Mouse (Mus musculus): ENCODE data around the gene Pdss2. TPM values are rescaled to one million over a fixed set of nuclear protein-coding genes. Genes with fewer than 3 reads are reported as not detected.

Pdss2 gene
- total and polyA plus RNA-seq, 2 experiments from 2014 or later, result 17.4 to 20.9 TPM

- no peaks in the 10 kb centered on the region for H3K36me3 ChIP-seq (ENCODE audit: insufficient read depth, low read length)
- TF ChIP-seq CTCF (IDR thresholded peaks at IDR 0.05; ENCODE audit: low read depth), result no peak
- WGBS, result 93% methylated on average over 1 of the region's 1 CpGs
Measured at GRCm38 (mm10) chr10:43454219-43454618, 232.9 kb downstream of the Pdss2 start.

GRCm38 (mm10) chr10:43454671-43455070, 233.4 kb downstream of the Pdss2 start:
- Histone ChIP-seq H3K27ac (no peak overlapping the region), H3K36me3 (ENCODE audit: insufficient read depth, low read length) (no peaks in the 10 kb centered on the region), H3K4me3 (ENCODE audit: low read length) (no peak overlapping the region), H3K9me3 (ENCODE audit: low read length) (no peaks in the 10 kb centered on the region), H3K9ac (replicated peaks; ENCODE audit: low read length) (no peak overlapping the region), H3K4me2 (ENCODE audit: low read depth, low read length) (no peak overlapping the region), H3K27me3 (ENCODE audit: insufficient read depth, low read length) (no peaks in the 10 kb centered on the region), H3K4me1 (ENCODE audit: insufficient read depth, low read length) (peaks cover 3% of the 10 kb centered on the region; the same call in 1 of the 2 replicates)
- DNase-seq (ENCODE audit: low spot score) (no peak), ATAC-seq (no peak)
- WGBS, result 94% methylated on average over 3 of the region's 3 CpGs
- TF ChIP-seq CTCF (IDR thresholded peaks at IDR 0.05; ENCODE audit: low read depth), result no peak

More at GRCm38 (mm10) chr10:43454219-43454618, 232.9 kb downstream of the Pdss2 start:
- ATAC-seq (no peak), DNase-seq (ENCODE audit: low spot score) (no peak)
- H3K9ac ChIP-seq (replicated peaks; ENCODE audit: low read length), result no peak overlapping the region
- no peak overlapping the region for H3K4me3 ChIP-seq (ENCODE audit: low read length)
- H3K4me1 ChIP-seq (ENCODE audit: insufficient read depth, low read length), result peaks cover 3% of the 10 kb centered on the region; the same call in 1 of the 2 replicates
- no peaks in the 10 kb centered on the region for H3K27me3 ChIP-seq (ENCODE audit: insufficient read depth, low read length)
- H3K27ac ChIP-seq, result no peak overlapping the region
- no peak overlapping the region for H3K4me2 ChIP-seq (ENCODE audit: low read depth, low read length)
- H3K9me3 ChIP-seq (ENCODE audit: low read length), result no peaks in the 10 kb centered on the region

- DNase-seq (ENCODE audit: low spot score), result no peak
- Histone ChIP-seq H3K4me1 (ENCODE audit: insufficient read depth, low read length) (no peaks in the 10 kb centered on the region), H3K9me3 (ENCODE audit: low read length) (no peaks in the 10 kb centered on the region), H3K4me2 (ENCODE audit: low read depth, low read length) (no peak overlapping the region), H3K4me3 (ENCODE audit: low read length) (no peak overlapping the region), H3K36me3 (ENCODE audit: insufficient read depth, low read length) (no peaks in the 10 kb centered on the region), H3K27me3 (ENCODE audit: insufficient read depth, low read length) (no peaks in the 10 kb centered on the region), H3K9ac (replicated peaks; ENCODE audit: low read length) (no peak overlapping the region), H3K27ac (no peak overlapping the region)
- no peak for ATAC-seq
- TF ChIP-seq CTCF (IDR thresholded peaks at IDR 0.05; ENCODE audit: low read depth), result no peak
- WGBS, result 91% methylated on average over 5 of the region's 5 CpGs
Measured at GRCm38 (mm10) chr10:43462821-43463220, 241.5 kb downstream of the Pdss2 start.

- H3K27me3 ChIP-seq (ENCODE audit: insufficient read depth, low read length), result no peaks in the 10 kb centered on the region
- WGBS, result 85% methylated on average over 3 of the region's 3 CpGs
- ATAC-seq (no peak), DNase-seq (ENCODE audit: low spot score) (no peak)
- H3K9me3 ChIP-seq (ENCODE audit: low read length), result no peaks in the 10 kb centered on the region
- no peak overlapping the region for H3K27ac ChIP-seq
- no peak overlapping the region for H3K4me3 ChIP-seq (ENCODE audit: low read length)
- H3K9ac ChIP-seq (replicated peaks; ENCODE audit: low read length), result no peak overlapping the region
- H3K4me2 ChIP-seq (ENCODE audit: low read depth, low read length), result no peak overlapping the region
- no peaks in the 10 kb centered on the region for H3K4me1 ChIP-seq (ENCODE audit: insufficient read depth, low read length)
- no peaks in the 10 kb centered on the region for H3K36me3 ChIP-seq (ENCODE audit: insufficient read depth, low read length)
- no peak for TF ChIP-seq CTCF (IDR thresholded peaks at IDR 0.05; ENCODE audit: low read depth)
Measured at GRCm38 (mm10) chr10:43463227-43463626, 241.9 kb downstream of the Pdss2 start.

GRCm38 (mm10) chr10:43466223-43466622, 244.9 kb downstream of the Pdss2 start:
- 85% methylated on average over 2 of the region's 2 CpGs for WGBS

GRCm38 (mm10) chr10:43467659-43468058, 246.4 kb downstream of the Pdss2 start:
- 50% methylated on average over 13 of the region's 13 CpGs for WGBS
- DNase-seq (ENCODE audit: low spot score) (no peak), ATAC-seq (no peak)
- H3K4me1 ChIP-seq (ENCODE audit: insufficient read depth, low read length), result no peaks in the 10 kb centered on the region
- no peak overlapping the region for H3K27ac ChIP-seq
- no peak overlapping the region for H3K4me2 ChIP-seq (ENCODE audit: low read depth, low read length)
- H3K27me3 ChIP-seq (ENCODE audit: insufficient read depth, low read length), result no peaks in the 10 kb centered on the region
- H3K4me3 ChIP-seq (ENCODE audit: low read length), result no peak overlapping the region
- TF ChIP-seq CTCF (IDR thresholded peaks at IDR 0.05; ENCODE audit: low read depth), result no peak
- H3K36me3 ChIP-seq (ENCODE audit: insufficient read depth, low read length), result no peaks in the 10 kb centered on the region
- no peak overlapping the region for H3K9ac ChIP-seq (replicated peaks; ENCODE audit: low read length)
- no peaks in the 10 kb centered on the region for H3K9me3 ChIP-seq (ENCODE audit: low read length)

More at GRCm38 (mm10) chr10:43466223-43466622, 244.9 kb downstream of the Pdss2 start:
- TF ChIP-seq CTCF (IDR thresholded peaks at IDR 0.05; ENCODE audit: low read depth), result no peak
- no peak overlapping the region for H3K27ac ChIP-seq
- ATAC-seq, result no peak
- no peak overlapping the region for H3K4me3 ChIP-seq (ENCODE audit: low read length)
- H3K4me2 ChIP-seq (ENCODE audit: low read depth, low read length), result no peak overlapping the region
- H3K9me3 ChIP-seq (ENCODE audit: low read length), result no peaks in the 10 kb centered on the region
- no peaks in the 10 kb centered on the region for H3K4me1 ChIP-seq (ENCODE audit: insufficient read depth, low read length)
- H3K9ac ChIP-seq (replicated peaks; ENCODE audit: low read length), result no peak overlapping the region
- DNase-seq (ENCODE audit: low spot score), result no peak
- no peaks in the 10 kb centered on the region for H3K27me3 ChIP-seq (ENCODE audit: insufficient read depth, low read length)
- no peaks in the 10 kb centered on the region for H3K36me3 ChIP-seq (ENCODE audit: insufficient read depth, low read length)

GRCm38 (mm10) chr10:43468293-43468692, 247.0 kb downstream of the Pdss2 start:
- Histone ChIP-seq H3K27ac (no peak overlapping the region), H3K9me3 (ENCODE audit: low read length) (no peaks in the 10 kb centered on the region), H3K36me3 (ENCODE audit: insufficient read depth, low read length) (no peaks in the 10 kb centered on the region), H3K4me3 (ENCODE audit: low read length) (no peak overlapping the region), H3K9ac (replicated peaks; ENCODE audit: low read length) (no peak overlapping the region), H3K4me2 (ENCODE audit: low read depth, low read length) (no peak overlapping the region), H3K27me3 (ENCODE audit: insufficient read depth, low read length) (no peaks in the 10 kb centered on the region), H3K4me1 (ENCODE audit: insufficient read depth, low read length) (no peaks in the 10 kb centered on the region)
- no peak for DNase-seq (ENCODE audit: low spot score)
- ATAC-seq, result no peak
- TF ChIP-seq CTCF (IDR thresholded peaks at IDR 0.05; ENCODE audit: low read depth), result no peak
- WGBS, result 94% methylated on average over 6 of the region's 6 CpGs

All from hindbrain, postnatal 0 days (tissue).